Mouse (Mus musculus) brain, embryonic 14.5 days (tissue): Measurements from ENCODE around the gene Ror2.

Experiments
- CTCF ChIP-seq: fragments of 200-500 bp; IDR thresholded peaks from 2 replicates; pipeline ENCODE4 v1.5.1; 2012; ENCODE audit warnings: inconsistent platforms, mild to moderate bottlenecking, moderate library complexity, borderline replicate concordance; ENCODE audit not compliant: insufficient read depth, insufficient read length; ENCODE audit errors: extremely low read depth
- POLR2A ChIP-seq: fragments of 200-500 bp; IDR thresholded peaks from 2 replicates; pipeline ENCODE4 v1.6.1; 2012; ENCODE audit warnings: mild to moderate bottlenecking, inconsistent platforms, borderline replicate concordance; ENCODE audit not compliant: poor library complexity, insufficient read depth, insufficient read length, severe bottlenecking; ENCODE audit errors: extremely low read depth

DNA sequence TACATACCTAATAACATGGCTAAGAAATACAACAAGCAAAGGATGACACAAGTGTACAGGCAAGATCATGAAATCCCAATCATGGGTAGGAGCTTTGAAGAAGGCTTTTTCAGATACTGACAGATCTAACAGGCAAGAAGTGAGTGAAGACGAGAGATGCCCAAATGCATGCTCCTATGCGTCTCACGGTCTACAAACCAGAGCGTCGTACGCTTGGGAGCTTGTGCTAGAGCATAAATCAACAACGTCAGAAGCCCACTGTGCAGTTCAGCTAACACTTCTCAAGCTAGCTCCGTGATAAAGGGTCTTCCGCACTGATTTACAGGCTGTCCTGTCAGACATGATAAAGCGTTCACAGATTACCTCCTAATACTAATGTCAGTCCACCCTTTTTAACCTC is 16.8 kb upstream of the Ror2 start:
- TF ChIP-seq CTCF = no peak
- TF ChIP-seq POLR2A = no peak
